Comparison of ENCODE assay signal across 35 mouse cellular contexts in genomic region chr13:112255862-112256261, GRCm38 (mm10). TPM values are rescaled to one million over a fixed set of nuclear protein-coding genes. Genes with fewer than 3 reads are reported as not detected.
"Had no signal": no experiment of that assay in that cellular context is flagged by ENCODE, and none has a peak within 500 bp of the region (broad histone marks: within the 10 kb centered on the region; RNA-seq: fewer than 3 reads in every experiment).

No protein-coding gene starts in this region.

- H3K27ac ChIP-seq: limb, embryonic 10.5 days; limb, embryonic 12.5 days; limb, embryonic 13.5 days; limb, embryonic 15.5 days; liver, embryonic 12.5 days; liver, embryonic 13.5 days; liver, embryonic 14.5 days; liver, embryonic 15.5 days; lung, embryonic 15.5 days; macrophage; midbrain, embryonic 10.5 days; midbrain, embryonic 12.5 days; midbrain, embryonic 13.5 days; midbrain, embryonic 15.5 days; neural tube, embryonic 12.5 days; neural tube, embryonic 13.5 days had no signal

- H3K4me3 ChIP-seq: limb, embryonic 10.5 days; limb, embryonic 12.5 days; limb, embryonic 13.5 days; limb, embryonic 15.5 days; liver, embryonic 12.5 days; liver, embryonic 13.5 days; liver, embryonic 15.5 days; lung, embryonic 15.5 days; megakaryocyte, embryonic 14.5 days; midbrain, embryonic 10.5 days; midbrain, embryonic 12.5 days; midbrain, embryonic 13.5 days; midbrain, embryonic 15.5 days; myocyte; neural tube, embryonic 12.5 days; neural tube, embryonic 13.5 days had no signal

- H3K36me3 ChIP-seq: limb, embryonic 10.5 days; limb, embryonic 12.5 days; limb, embryonic 13.5 days; limb, embryonic 15.5 days; liver, embryonic 12.5 days; liver, embryonic 13.5 days; liver, embryonic 15.5 days; lung, embryonic 15.5 days; midbrain, embryonic 10.5 days; midbrain, embryonic 12.5 days; midbrain, embryonic 13.5 days; midbrain, embryonic 15.5 days; neural tube, embryonic 12.5 days; neural tube, embryonic 13.5 days had no signal

- DNase-seq: liver; liver, embryonic 13.5 days; liver, postnatal 0 days; lung, adult 18-20 months; lung, adult 2 months; lung, embryonic 14.5 days; lung, postnatal 10 days; lung, postnatal 14 days; lung, postnatal 36 days; lung, postnatal 4 days; midbrain, embryonic 14.5 days had no signal

- H3K9ac ChIP-seq: limb, embryonic 12.5 days; limb, embryonic 13.5 days; limb, embryonic 15.5 days; liver, embryonic 12.5 days; liver, embryonic 13.5 days; liver, embryonic 14.5 days; liver, embryonic 15.5 days; liver, postnatal 0 days; lung, embryonic 14.5 days; lung, embryonic 15.5 days; midbrain, embryonic 12.5 days; midbrain, embryonic 13.5 days; midbrain, embryonic 15.5 days; neural tube, embryonic 12.5 days; neural tube, embryonic 13.5 days had no signal

- H3K9me3 ChIP-seq: limb, embryonic 10.5 days; limb, embryonic 12.5 days; limb, embryonic 13.5 days; limb, embryonic 15.5 days; liver, embryonic 12.5 days; liver, embryonic 13.5 days; liver, embryonic 15.5 days; lung, embryonic 15.5 days; midbrain, embryonic 10.5 days; midbrain, embryonic 12.5 days; midbrain, embryonic 13.5 days; midbrain, embryonic 15.5 days; neural tube, embryonic 12.5 days; neural tube, embryonic 13.5 days had no signal

- H3K27me3 ChIP-seq: limb, embryonic 12.5 days; limb, embryonic 13.5 days; limb, embryonic 15.5 days; liver, embryonic 12.5 days; liver, embryonic 13.5 days; liver, embryonic 15.5 days; lung, embryonic 15.5 days; midbrain, embryonic 13.5 days; midbrain, embryonic 15.5 days; neural tube, embryonic 12.5 days; neural tube, embryonic 13.5 days had no signal

- H3K4me2 ChIP-seq: limb, embryonic 12.5 days; limb, embryonic 13.5 days; limb, embryonic 15.5 days; liver, embryonic 11.5 days; liver, embryonic 12.5 days; liver, embryonic 13.5 days; liver, embryonic 15.5 days; lung, embryonic 14.5 days; lung, embryonic 15.5 days; midbrain, embryonic 11.5 days; midbrain, embryonic 12.5 days; midbrain, embryonic 13.5 days; midbrain, embryonic 15.5 days; neural tube, embryonic 12.5 days; neural tube, embryonic 13.5 days had no signal

- ATAC-seq: liver, embryonic 12.5 days; liver, postnatal 0 days; lung, postnatal 0 days; midbrain, embryonic 13.5 days; midbrain, embryonic 15.5 days; midbrain, embryonic 16.5 days had no signal

- H3K4me1 ChIP-seq: limb, embryonic 15.5 days; megakaryocyte, embryonic 14.5 days; midbrain, embryonic 15.5 days had no signal

RNA-seq across cellular contexts. Expression of gene Ankrd55, which starts 32.4 kb away (rescaled TPM):
- total RNA-seq: megakaryocyte progenitor cell, adult 5-6 weeks; megakaryocyte-erythroid progenitor cell, adult 5-6 weeks; monocyte, adult 5-6 weeks had no signal
- polyA plus RNA-seq: lung, embryonic 15.5 days had no signal
